Mouse (Mus musculus): ENCODE data around the gene 4930558C23Rik. TPM values are rescaled to one million over a fixed set of nuclear protein-coding genes. Genes with fewer than 3 reads are reported as not detected.
"Not testable (repeated sequence)": the region's sequence is repeated elsewhere in the genome, so short reads cannot be mapped to it uniquely, and the experiment has no call there.

4930558C23Rik gene
- polyA plus RNA-seq, 1 experiment: not detected

DNA sequence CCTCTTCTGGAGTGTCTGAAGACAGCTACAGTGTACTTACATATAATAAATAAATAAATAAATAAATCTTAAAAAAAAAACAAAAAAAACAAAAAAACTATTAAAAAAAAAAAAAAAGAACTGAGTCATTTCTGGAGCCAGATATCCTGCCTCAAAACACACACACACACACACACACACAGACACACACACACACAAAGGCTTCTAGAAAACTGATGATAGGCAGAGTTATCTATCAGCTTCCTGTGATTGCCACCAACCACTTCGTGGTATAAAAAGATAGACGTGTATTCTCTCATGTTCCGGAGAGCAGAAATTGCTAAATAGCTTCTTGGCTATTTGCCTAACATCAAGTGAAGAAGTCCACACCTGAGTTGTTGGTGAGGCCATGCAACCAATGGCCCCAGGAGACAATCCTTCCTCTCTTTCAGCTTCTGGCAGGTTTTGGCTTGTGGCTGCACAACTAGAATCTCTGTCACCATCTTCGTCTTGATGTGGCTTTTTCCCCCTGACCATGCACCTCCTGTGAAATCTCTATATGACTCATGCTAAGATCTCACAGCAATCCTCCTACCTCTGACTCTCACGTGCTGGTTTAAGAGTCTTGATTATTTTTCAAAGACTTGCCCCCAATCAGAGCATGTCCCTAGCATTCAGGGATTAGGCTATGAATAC lies 17.1 kb downstream of the 4930558C23Rik start:
- no peak overlapping the region for H3K4me2 ChIP-seq (ENCODE audit: low read depth)
- H3K36me3 ChIP-seq (ENCODE audit: control insufficient read depth, insufficient read depth): no peaks in the 10 kb centered on the region
- no peaks in the 10 kb centered on the region for H3K79me2 ChIP-seq (ENCODE audit: control insufficient read depth, insufficient read depth)
- no peaks in the 10 kb centered on the region for H3K27me3 ChIP-seq (ENCODE audit: control insufficient read depth, insufficient read depth, insufficient read length)
- no peak overlapping the region for H3ac ChIP-seq (ENCODE audit: control insufficient read depth, insufficient read length)
- no peak for TF ChIP-seq MYOD1 (IDR thresholded peaks at IDR 0.05; ENCODE audit: control insufficient read depth in 1 of 3, insufficient read length in 2 of 3, low read depth in 2 of 3)
- no peak for TF ChIP-seq TCF12 (IDR thresholded peaks at IDR 0.05; ENCODE audit: insufficient read depth, poor library complexity, severe bottlenecking)
- no peak for TF ChIP-seq POLR2A (IDR thresholded peaks at IDR 0.05; ENCODE audit: insufficient read length, low read depth)
- TF ChIP-seq USF1 (IDR thresholded peaks at IDR 0.05; ENCODE audit: low read depth): no peak
- TF ChIP-seq TCF3 (IDR thresholded peaks at IDR 0.05; ENCODE audit: insufficient read length, low read depth): no peak
- no peak for TF ChIP-seq POLR2AphosphoS2 (IDR thresholded peaks at IDR 0.05; ENCODE audit: insufficient read length, low read depth)
- no peak for TF ChIP-seq E2F4 (IDR thresholded peaks at IDR 0.05; ENCODE audit: insufficient read depth)
- no peak for TF ChIP-seq SRF (IDR thresholded peaks at IDR 0.05; ENCODE audit: control insufficient read depth, insufficient read length, low read depth)
- TF ChIP-seq MAX (IDR thresholded peaks at IDR 0.05; ENCODE audit: low read depth): no peak
- TF ChIP-seq CEBPB (IDR thresholded peaks at IDR 0.05; ENCODE audit: insufficient read depth, poor library complexity, severe bottlenecking): no peak
- TF ChIP-seq REST (IDR thresholded peaks at IDR 0.05; ENCODE audit: insufficient read depth, insufficient read length): no peak
- no peak for TF ChIP-seq MYOG (IDR thresholded peaks at IDR 0.05; ENCODE audit: control insufficient read depth in 1 of 3, insufficient read depth in 1 of 3, insufficient read length in 2 of 3, low read depth in 2 of 3)
- H3K4me3 ChIP-seq: no peak overlapping the region

DNA sequence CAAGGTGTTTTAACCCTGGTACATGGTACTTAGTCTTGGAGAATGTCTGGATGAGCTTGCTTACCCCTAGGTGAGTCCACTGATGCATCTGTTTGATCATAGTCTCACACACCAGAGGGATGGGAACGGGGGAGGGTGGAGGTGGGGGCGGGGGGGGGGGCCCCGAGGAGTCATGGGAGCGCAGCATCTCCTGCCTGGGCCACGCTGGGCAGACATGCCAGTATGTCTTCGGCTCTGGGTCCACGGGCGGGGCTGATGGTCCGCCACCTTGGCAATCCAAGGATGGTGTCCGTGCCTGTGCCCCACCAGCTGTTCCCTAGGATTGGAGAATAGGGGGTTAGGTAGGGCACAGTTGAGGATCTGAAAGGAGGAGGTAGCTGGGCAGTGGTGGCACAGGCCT lies 29.4 kb downstream of the 4930558C23Rik start:
- Histone ChIP-seq H3K36me3 (ENCODE audit: control insufficient read depth, insufficient read depth) (no peaks in the 10 kb centered on the region), H3K4me2 (ENCODE audit: low read depth) (no peak overlapping the region), H3K27me3 (ENCODE audit: control insufficient read depth, insufficient read depth, insufficient read length) (no peaks in the 10 kb centered on the region), H3ac (ENCODE audit: control insufficient read depth, insufficient read length) (no peak overlapping the region), H3K79me2 (ENCODE audit: control insufficient read depth, insufficient read depth) (no peaks in the 10 kb centered on the region), H3K4me3 (no peak overlapping the region)
- TF ChIP-seq USF1 (IDR thresholded peaks at IDR 0.05; ENCODE audit: low read depth) (no peak), REST (IDR thresholded peaks at IDR 0.05; ENCODE audit: insufficient read depth, insufficient read length) (no peak), MAX (IDR thresholded peaks at IDR 0.05; ENCODE audit: low read depth) (no peak), POLR2A (IDR thresholded peaks at IDR 0.05; ENCODE audit: insufficient read length, low read depth) (no peak), TCF3 (IDR thresholded peaks at IDR 0.05; ENCODE audit: insufficient read length, low read depth) (no peak), TCF12 (IDR thresholded peaks at IDR 0.05; ENCODE audit: insufficient read depth, poor library complexity, severe bottlenecking) (no peak), E2F4 (IDR thresholded peaks at IDR 0.05; ENCODE audit: insufficient read depth) (no peak), CEBPB (IDR thresholded peaks at IDR 0.05; ENCODE audit: insufficient read depth, poor library complexity, severe bottlenecking) (no peak), POLR2AphosphoS2 (IDR thresholded peaks at IDR 0.05; ENCODE audit: insufficient read length, low read depth) (no peak), MYOG (IDR thresholded peaks at IDR 0.05; ENCODE audit: control insufficient read depth in 1 of 3, insufficient read depth in 1 of 3, insufficient read length in 2 of 3, low read depth in 2 of 3) (no peak), MYOD1 (IDR thresholded peaks at IDR 0.05; ENCODE audit: control insufficient read depth in 1 of 3, insufficient read length in 2 of 3, low read depth in 2 of 3) (no peak), SRF (IDR thresholded peaks at IDR 0.05; ENCODE audit: control insufficient read depth, insufficient read length, low read depth) (no peak)

DNA sequence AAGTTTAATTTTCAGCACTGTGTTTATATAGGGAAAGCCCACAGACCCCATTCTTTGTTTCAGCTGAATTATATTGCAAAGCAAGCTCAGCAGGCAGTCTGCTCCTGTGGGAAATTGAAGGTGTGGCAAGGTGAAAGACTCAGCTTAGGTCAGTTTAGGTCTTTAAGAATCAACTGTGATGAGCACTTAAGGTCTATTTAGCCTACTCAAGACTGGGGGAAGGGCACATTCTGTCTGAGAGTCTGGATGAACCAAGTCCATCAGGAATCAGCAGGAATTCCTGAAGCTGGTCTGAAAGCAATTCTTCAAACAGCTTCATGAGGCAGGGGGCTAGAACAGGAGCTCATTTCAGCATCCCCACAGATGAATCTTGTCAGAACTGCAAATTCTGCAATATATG lies 32.5 kb downstream of the 4930558C23Rik start:
- no peak overlapping the region for H3ac ChIP-seq (ENCODE audit: control insufficient read depth, insufficient read length)
- H3K4me3 ChIP-seq: no peak overlapping the region
- H3K27me3 ChIP-seq (ENCODE audit: control insufficient read depth, insufficient read depth, insufficient read length): no peaks in the 10 kb centered on the region
- H3K4me2 ChIP-seq (ENCODE audit: low read depth): no peak overlapping the region
- TF ChIP-seq USF1 (IDR thresholded peaks at IDR 0.05; ENCODE audit: low read depth) (no peak), POLR2AphosphoS2 (IDR thresholded peaks at IDR 0.05; ENCODE audit: insufficient read length, low read depth) (no peak), TCF3 (IDR thresholded peaks at IDR 0.05; ENCODE audit: insufficient read length, low read depth) (no peak), MAX (IDR thresholded peaks at IDR 0.05; ENCODE audit: low read depth) (no peak), MYOG (IDR thresholded peaks at IDR 0.05; ENCODE audit: control insufficient read depth in 1 of 3, insufficient read depth in 1 of 3, insufficient read length in 2 of 3, low read depth in 2 of 3) (no peak), TCF12 (IDR thresholded peaks at IDR 0.05; ENCODE audit: insufficient read depth, poor library complexity, severe bottlenecking) (no peak), MYOD1 (IDR thresholded peaks at IDR 0.05; ENCODE audit: control insufficient read depth in 1 of 3, insufficient read length in 2 of 3, low read depth in 2 of 3) (no peak), POLR2A (IDR thresholded peaks at IDR 0.05; ENCODE audit: insufficient read length, low read depth) (no peak), REST (IDR thresholded peaks at IDR 0.05; ENCODE audit: insufficient read depth, insufficient read length) (no peak), E2F4 (IDR thresholded peaks at IDR 0.05; ENCODE audit: insufficient read depth) (no peak), CEBPB (IDR thresholded peaks at IDR 0.05; ENCODE audit: insufficient read depth, poor library complexity, severe bottlenecking) (no peak)
- H3K79me2 ChIP-seq (ENCODE audit: control insufficient read depth, insufficient read depth): no peaks in the 10 kb centered on the region
- no peaks in the 10 kb centered on the region for H3K36me3 ChIP-seq (ENCODE audit: control insufficient read depth, insufficient read depth)

DNA sequence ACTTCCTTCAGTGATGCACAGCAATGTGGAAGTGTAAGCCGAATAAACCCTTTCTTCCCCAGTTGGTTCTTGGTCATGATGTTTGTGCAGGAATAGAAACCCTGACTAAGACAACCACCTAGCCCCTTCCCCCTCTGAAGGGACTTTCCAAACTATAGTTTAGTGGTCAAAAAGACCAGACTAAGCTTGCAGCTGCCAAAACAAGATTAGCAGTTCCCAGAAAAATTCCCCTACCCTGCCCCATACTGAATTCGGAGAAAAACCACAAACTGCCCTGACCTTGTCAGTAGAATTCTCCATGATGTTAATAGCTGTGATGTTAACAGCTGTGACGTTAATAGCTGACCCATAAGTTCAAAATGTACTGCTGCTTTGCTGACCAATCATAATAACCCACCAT lies 42.4 kb downstream of the 4930558C23Rik start:
- not testable (repeated sequence) for H3K36me3 ChIP-seq (ENCODE audit: control insufficient read depth, insufficient read depth); H3K4me2 ChIP-seq (ENCODE audit: low read depth); H3ac ChIP-seq (ENCODE audit: control insufficient read depth, insufficient read length); H3K27me3 ChIP-seq (ENCODE audit: control insufficient read depth, insufficient read depth, insufficient read length); H3K79me2 ChIP-seq (ENCODE audit: control insufficient read depth, insufficient read depth); H3K4me3 ChIP-seq

DNA sequence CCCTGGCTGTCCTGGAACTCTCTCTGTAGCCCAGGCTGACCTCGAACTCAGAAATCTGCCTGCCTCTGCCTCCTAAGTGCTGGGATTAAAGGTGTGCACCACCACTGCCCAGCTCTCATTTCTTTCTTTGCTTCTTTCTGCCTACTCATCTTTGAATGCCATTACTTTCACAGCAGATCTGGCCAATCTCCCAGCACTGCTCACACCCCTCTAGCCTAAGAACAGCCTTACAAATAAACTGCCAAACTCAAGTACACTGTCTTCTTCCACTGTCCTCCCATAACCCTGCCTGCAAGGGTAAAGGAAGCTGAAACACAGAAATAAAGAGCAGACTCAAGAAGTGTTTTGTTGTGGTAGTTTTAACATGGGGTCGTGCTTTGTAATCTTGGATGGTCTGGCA lies 44.9 kb downstream of the 4930558C23Rik start:
- H3ac ChIP-seq (ENCODE audit: control insufficient read depth, insufficient read length): no peak overlapping the region
- H3K79me2 ChIP-seq (ENCODE audit: control insufficient read depth, insufficient read depth): peaks cover 14% of the 10 kb centered on the region
- H3K27me3 ChIP-seq (ENCODE audit: control insufficient read depth, insufficient read depth, insufficient read length): no peaks in the 10 kb centered on the region
- peaks cover 3% of the 10 kb centered on the region for H3K36me3 ChIP-seq (ENCODE audit: control insufficient read depth, insufficient read depth)
- TF ChIP-seq USF1 (IDR thresholded peaks at IDR 0.05; ENCODE audit: low read depth) (no peak), POLR2AphosphoS2 (IDR thresholded peaks at IDR 0.05; ENCODE audit: insufficient read length, low read depth) (no peak), MYOG (IDR thresholded peaks at IDR 0.05; ENCODE audit: control insufficient read depth in 1 of 3, insufficient read depth in 1 of 3, insufficient read length in 2 of 3, low read depth in 2 of 3) (no peak), SRF (IDR thresholded peaks at IDR 0.05; ENCODE audit: control insufficient read depth, insufficient read length, low read depth) (no peak), MYOD1 (IDR thresholded peaks at IDR 0.05; ENCODE audit: control insufficient read depth in 1 of 3, insufficient read length in 2 of 3, low read depth in 2 of 3) (no peak), TCF3 (IDR thresholded peaks at IDR 0.05; ENCODE audit: insufficient read length, low read depth) (no peak), CEBPB (IDR thresholded peaks at IDR 0.05; ENCODE audit: insufficient read depth, poor library complexity, severe bottlenecking) (no peak), POLR2A (IDR thresholded peaks at IDR 0.05; ENCODE audit: insufficient read length, low read depth) (no peak), REST (IDR thresholded peaks at IDR 0.05; ENCODE audit: insufficient read depth, insufficient read length) (no peak), E2F4 (IDR thresholded peaks at IDR 0.05; ENCODE audit: insufficient read depth) (no peak), TCF12 (IDR thresholded peaks at IDR 0.05; ENCODE audit: insufficient read depth, poor library complexity, severe bottlenecking) (no peak)
- peak overlapping the region; percentile 33 for H3K4me3 ChIP-seq
- no peak overlapping the region for H3K4me2 ChIP-seq (ENCODE audit: low read depth)

Data from myocyte (in vitro differentiated cells).